Mouse (Mus musculus): ENCODE measurements at regions not wholly inside any gene's neighbourhood (a gene's known extent, or its start where the extent isn't known, plus 50 kb on each side); places are given as distances from the start of the nearest gene placed in this dataset.
A peak's percentile ranks its signal among the peaks of the same experiment; 100 is the strongest.
"Not testable (repeated sequence)": the region's sequence is repeated elsewhere in the genome, so short reads cannot be mapped to it uniquely, and the experiment has no call there.

DNA sequence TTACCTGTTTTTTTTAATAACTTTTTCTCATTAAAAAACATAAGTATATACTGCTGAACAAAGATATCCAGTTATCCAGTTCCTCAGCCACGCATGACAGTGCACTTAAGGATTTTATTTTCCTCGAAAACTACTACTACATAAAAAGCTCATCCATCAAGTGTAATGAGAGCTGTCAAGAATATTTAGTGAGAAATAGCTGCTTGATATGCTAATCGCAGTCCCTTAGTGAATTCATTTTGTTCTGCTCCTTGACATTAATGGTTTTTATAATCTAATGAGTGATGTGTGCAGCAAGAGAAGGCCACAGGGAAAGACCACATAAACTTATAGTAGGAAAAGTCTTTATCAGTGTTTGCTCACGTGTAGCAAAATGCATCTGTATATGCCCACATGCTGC lies 754.0 kb upstream of the Slc39a10 start:
- Histone ChIP-seq H3K9ac (no peak overlapping the region), H3K4me2 (replicated peaks) (no peak overlapping the region), H3K27me3 (replicated peaks) (no peaks in the 10 kb centered on the region), H3K4me1 (no peaks in the 10 kb centered on the region), H3K9me3 (no peaks in the 10 kb centered on the region), H3K36me3 (no peaks in the 10 kb centered on the region), H3K27ac (no peak overlapping the region), H3K4me3 (no peak overlapping the region)
- 53% methylated on average over 4 of the region's 4 CpGs for WGBS
- peak; percentile 83 for ATAC-seq (ENCODE audit: low FRiP score, low read depth)

DNA sequence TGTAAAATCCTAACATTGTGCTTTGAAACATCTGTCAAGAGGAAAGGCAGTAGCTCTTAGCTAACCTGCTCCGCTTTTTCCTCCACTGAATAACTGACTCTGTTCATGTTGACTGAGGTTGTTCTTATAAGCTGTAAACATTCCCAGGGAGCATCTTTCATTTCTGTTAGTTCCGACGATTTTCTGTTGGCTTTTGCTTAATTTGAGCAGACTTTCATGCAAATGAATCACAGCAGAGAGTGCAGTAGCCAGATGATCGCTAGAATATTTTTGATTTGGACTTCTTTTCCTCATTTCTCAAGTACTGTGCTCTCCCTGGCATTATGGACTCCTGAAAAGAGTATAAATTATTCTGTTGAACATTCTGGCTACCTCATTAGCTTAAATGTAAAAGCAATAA lies 713.9 kb upstream of the Slc39a10 start:
- ATAC-seq (ENCODE audit: low FRiP score, low read depth), result no peak
- no peaks in the 10 kb centered on the region for H3K27me3 ChIP-seq (replicated peaks)
- no peaks in the 10 kb centered on the region for H3K4me1 ChIP-seq
- no peaks in the 10 kb centered on the region for H3K9me3 ChIP-seq
- no peak overlapping the region for H3K9ac ChIP-seq
- no peak overlapping the region for H3K27ac ChIP-seq
- 88% methylated on average over 4 of the region's 4 CpGs for WGBS
- no peak overlapping the region for H3K4me3 ChIP-seq
- H3K4me2 ChIP-seq (replicated peaks), result no peak overlapping the region
- no peaks in the 10 kb centered on the region for H3K36me3 ChIP-seq

DNA sequence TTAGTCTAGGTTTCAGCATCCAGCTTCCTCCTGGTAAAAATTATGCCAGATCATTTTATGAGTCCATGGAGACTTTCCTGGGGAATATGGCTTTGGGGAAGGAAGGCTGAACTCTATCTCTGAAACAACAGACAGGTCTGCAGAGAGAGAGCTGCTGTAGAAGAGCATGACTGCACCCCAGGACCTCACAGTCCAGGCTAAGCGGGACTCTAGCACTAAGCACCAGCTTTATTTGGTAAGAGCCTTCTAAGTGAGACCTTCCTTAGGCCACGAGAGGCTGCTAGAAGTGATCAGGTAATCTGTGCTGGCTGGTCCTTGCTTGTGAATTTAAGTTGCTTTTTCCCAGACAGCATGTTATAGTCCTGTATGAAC lies 711.3 kb upstream of the Slc39a10 start:
- ATAC-seq (ENCODE audit: low FRiP score, low read depth), result no peak
- WGBS, result 61% methylated on average over 2 of the region's 2 CpGs

DNA sequence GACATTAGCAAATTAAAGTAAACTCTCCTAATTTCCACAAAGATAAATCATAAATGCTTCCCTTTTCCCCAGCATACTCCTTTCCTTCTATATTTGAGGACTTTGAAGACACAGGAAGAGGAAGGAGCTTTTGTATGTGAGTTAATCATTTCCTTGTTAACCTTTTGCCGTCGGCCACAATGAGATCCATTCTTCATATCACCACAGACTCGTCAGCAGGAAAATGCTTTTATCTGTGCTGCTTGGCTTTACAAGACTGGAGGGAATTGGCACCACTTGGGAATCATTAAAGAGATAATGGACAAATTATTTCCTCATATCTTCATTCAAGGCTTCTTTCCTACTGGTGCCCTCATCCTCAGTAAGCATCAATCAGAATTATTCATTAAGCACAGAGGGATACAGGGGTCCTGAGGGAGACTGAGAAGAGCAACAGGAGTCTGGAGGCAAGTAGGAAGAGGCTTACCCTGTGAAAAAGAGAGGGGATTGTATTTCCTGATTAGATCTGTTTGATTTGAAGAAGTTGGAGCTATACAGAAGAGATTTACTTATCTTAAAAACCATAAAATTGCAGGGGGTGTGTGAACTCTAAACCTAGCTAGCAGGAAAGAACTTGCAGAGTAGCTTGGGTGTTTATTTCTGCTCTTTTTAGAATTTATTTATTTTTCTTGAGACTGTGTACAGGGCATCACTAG lies 710.8 kb upstream of the Slc39a10 start:
- Histone ChIP-seq H3K27me3 (replicated peaks) (no peaks in the 10 kb centered on the region), H3K27ac (no peak overlapping the region), H3K4me1 (no peaks in the 10 kb centered on the region), H3K36me3 (no peaks in the 10 kb centered on the region), H3K9me3 (no peaks in the 10 kb centered on the region), H3K4me3 (no peak overlapping the region), H3K9ac (no peak overlapping the region), H3K4me2 (replicated peaks) (no peak overlapping the region)
- no peak for ATAC-seq (ENCODE audit: low FRiP score, low read depth)
- WGBS, result 26% methylated on average over 3 of the region's 3 CpGs

More for the DNA sequence above, 711.3 kb upstream of the Slc39a10 start:
- no peaks in the 10 kb centered on the region for H3K36me3 ChIP-seq
- H3K4me2 ChIP-seq (replicated peaks), result no peak overlapping the region
- no peak overlapping the region for H3K4me3 ChIP-seq
- H3K27me3 ChIP-seq (replicated peaks), result no peaks in the 10 kb centered on the region
- no peaks in the 10 kb centered on the region for H3K4me1 ChIP-seq
- no peaks in the 10 kb centered on the region for H3K9me3 ChIP-seq
- no peak overlapping the region for H3K9ac ChIP-seq
- H3K27ac ChIP-seq, result no peak overlapping the region

DNA sequence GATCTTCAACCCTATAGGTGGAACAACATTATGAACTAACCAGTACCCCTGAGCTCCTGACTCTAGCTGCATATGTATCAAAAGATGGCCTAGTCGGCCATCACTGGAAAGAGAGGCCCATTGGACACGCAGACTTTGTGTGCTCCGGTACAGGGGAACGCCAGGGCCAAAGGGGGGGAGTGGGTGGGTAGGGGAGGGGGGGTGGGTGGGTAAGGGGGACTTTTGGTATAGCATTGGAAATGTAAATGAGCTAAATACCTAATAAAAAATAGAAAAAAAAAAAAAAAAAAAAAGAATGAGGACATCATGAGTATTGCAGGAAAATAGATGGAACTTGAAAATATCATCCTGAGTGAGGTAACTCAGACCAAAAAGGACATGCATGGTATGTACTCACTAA lies 701.0 kb upstream of the Slc39a10 start:
- not testable (repeated sequence) for H3K9ac ChIP-seq; H3K4me2 ChIP-seq (replicated peaks); H3K36me3 ChIP-seq; ATAC-seq (ENCODE audit: low FRiP score, low read depth); H3K27me3 ChIP-seq (replicated peaks); H3K4me3 ChIP-seq; H3K9me3 ChIP-seq; H3K27ac ChIP-seq; H3K4me1 ChIP-seq
- 77% methylated on average over 1 of the region's 4 CpGs for WGBS

DNA sequence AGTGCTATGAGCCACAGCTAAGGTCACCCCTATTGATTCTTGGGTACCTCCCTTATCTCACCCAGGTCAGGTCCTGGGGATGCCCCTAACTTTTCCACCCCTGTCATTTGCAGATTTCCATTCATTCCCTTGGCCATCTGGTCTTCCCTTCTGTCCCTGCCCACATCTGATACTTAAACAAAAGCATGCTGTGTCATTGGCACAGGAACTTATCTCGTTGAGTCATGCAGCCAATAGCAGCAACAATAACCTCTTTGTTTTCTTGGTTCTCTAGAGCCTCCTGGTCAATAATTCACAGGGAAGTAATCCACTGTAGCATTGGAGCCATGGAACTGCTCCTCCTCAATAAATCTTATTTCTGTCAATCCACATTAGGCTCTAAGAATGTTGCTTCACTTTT lies 653.0 kb upstream of the Slc39a10 start:
- H3K4me2 ChIP-seq (replicated peaks), result no peak overlapping the region
- no peak overlapping the region for H3K27ac ChIP-seq
- ATAC-seq (ENCODE audit: low FRiP score, low read depth), result no peak
- H3K27me3 ChIP-seq (replicated peaks), result no peaks in the 10 kb centered on the region
- H3K36me3 ChIP-seq, result no peaks in the 10 kb centered on the region
- no peak overlapping the region for H3K4me3 ChIP-seq
- no peaks in the 10 kb centered on the region for H3K9me3 ChIP-seq
- no peaks in the 10 kb centered on the region for H3K4me1 ChIP-seq
- H3K9ac ChIP-seq, result no peak overlapping the region
- 26% methylated on average over 1 of the region's 1 CpGs for WGBS

DNA sequence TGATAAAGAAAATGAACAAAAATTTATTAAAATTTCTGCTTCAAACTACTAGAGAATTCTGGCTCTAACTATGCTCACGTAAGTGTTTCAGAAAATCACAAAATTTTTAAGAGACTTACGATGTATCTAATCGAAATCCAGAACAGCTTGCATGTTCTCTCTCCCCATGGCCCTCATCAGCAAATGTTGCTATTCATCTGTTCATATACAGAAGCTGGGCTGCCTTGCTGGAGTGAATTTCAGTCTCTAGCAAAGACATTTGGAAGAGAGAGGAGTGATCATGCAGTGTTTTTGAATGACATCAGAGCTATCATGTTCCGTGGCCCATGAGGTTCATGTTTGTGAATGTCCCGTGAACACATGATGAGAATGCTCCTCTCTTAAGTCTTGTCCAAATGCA lies 618.8 kb upstream of the Slc39a10 start:
- Histone ChIP-seq H3K9ac (no peak overlapping the region), H3K4me1 (no peaks in the 10 kb centered on the region), H3K27ac (no peak overlapping the region), H3K4me2 (replicated peaks) (no peak overlapping the region), H3K4me3 (no peak overlapping the region), H3K9me3 (no peaks in the 10 kb centered on the region), H3K36me3 (no peaks in the 10 kb centered on the region), H3K27me3 (replicated peaks) (no peaks in the 10 kb centered on the region)
- WGBS, result 92% methylated on average over 5 of the region's 5 CpGs
- no peak for ATAC-seq (ENCODE audit: low FRiP score, low read depth)

DNA sequence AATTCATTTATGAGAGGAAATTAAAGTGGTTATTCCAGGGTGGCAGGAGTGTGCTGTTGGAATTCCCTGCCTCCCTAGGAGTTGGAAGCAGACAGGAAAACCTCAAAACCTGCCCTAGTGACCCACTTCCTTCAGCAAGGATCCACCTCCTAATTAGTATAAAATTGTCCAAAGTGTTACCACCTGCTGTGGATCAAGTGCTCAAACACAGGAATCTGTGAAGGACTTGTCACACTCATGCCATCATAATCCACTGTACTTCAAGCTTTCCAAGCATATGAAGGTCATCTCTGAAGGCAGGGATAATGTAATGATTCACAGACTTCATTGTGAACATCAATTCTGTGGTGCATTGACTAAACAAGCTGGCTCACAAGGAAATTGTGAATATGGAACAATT lies 615.1 kb upstream of the Slc39a10 start:
- H3K9ac ChIP-seq, result no peak overlapping the region
- no peaks in the 10 kb centered on the region for H3K36me3 ChIP-seq
- no peak overlapping the region for H3K4me2 ChIP-seq (replicated peaks)
- no peaks in the 10 kb centered on the region for H3K27me3 ChIP-seq (replicated peaks)
- H3K9me3 ChIP-seq, result no peaks in the 10 kb centered on the region
- ATAC-seq (ENCODE audit: low FRiP score, low read depth), result no peak
- no peaks in the 10 kb centered on the region for H3K4me1 ChIP-seq
- no peak overlapping the region for H3K27ac ChIP-seq
- H3K4me3 ChIP-seq, result no peak overlapping the region

DNA sequence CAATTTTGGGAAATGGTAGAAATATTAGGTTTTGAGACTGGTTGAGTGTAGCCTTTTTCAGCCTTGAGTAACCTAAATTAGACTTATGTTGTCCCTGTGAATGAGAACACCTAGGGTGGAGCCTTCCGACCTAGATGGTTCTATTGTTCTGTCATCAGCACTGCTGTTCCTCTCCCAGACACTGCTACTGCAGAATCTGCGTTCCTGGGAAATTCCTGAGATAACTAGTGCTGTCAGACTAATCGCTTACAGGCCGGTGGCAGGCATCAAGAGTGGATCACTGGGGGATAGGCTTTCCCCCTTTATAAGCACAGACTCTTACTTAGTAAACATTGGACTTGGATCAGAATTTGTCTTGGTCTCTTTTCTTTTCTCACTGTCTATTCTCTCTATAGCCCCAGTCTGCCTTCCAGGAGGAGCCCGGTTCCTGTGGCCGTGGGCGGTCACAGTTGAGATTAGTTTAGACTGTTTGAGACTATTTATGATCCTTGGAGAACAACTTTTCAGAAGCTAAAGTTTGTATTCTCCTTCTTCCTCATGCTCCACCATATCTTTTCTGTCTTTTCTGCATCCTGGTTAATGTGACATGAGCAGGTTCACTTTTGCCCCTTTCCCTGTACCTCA lies 596.0 kb upstream of the Slc39a10 start:
- H3K4me2 ChIP-seq (replicated peaks), result no peak overlapping the region
- H3K27ac ChIP-seq, result no peak overlapping the region
- no peaks in the 10 kb centered on the region for H3K27me3 ChIP-seq (replicated peaks)
- no peaks in the 10 kb centered on the region for H3K4me1 ChIP-seq
- no peak for ATAC-seq (ENCODE audit: low FRiP score, low read depth)
- H3K9me3 ChIP-seq, result no peaks in the 10 kb centered on the region
- H3K9ac ChIP-seq, result no peak overlapping the region
- H3K36me3 ChIP-seq, result no peaks in the 10 kb centered on the region
- H3K4me3 ChIP-seq, result no peak overlapping the region
- 78% methylated on average over 7 of the region's 7 CpGs for WGBS

DNA sequence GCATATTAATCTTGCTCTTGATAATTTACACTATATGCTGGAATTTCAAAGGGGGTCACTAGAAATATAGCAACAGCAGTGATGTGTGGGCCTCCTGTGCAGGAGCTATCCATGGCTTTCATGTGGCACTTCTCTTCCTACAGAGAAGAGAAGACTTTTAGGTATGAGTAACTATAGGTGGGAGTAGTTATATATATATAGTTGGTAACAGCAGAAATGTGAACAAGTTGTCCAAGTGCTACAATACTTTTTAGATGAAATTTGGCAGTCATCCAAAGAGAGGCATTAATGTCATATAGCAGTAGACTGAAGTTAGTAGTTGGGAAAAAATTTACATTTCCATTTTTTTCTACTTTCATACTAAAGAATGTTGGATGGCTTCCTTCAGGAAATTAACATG lies 593.4 kb upstream of the Slc39a10 start:
- Histone ChIP-seq H3K4me2 (replicated peaks) (no peak overlapping the region), H3K27me3 (replicated peaks) (no peaks in the 10 kb centered on the region), H3K36me3 (no peaks in the 10 kb centered on the region), H3K4me3 (no peak overlapping the region), H3K9me3 (no peaks in the 10 kb centered on the region), H3K4me1 (no peaks in the 10 kb centered on the region), H3K9ac (no peak overlapping the region), H3K27ac (no peak overlapping the region)
- no peak for ATAC-seq (ENCODE audit: low FRiP score, low read depth)

DNA sequence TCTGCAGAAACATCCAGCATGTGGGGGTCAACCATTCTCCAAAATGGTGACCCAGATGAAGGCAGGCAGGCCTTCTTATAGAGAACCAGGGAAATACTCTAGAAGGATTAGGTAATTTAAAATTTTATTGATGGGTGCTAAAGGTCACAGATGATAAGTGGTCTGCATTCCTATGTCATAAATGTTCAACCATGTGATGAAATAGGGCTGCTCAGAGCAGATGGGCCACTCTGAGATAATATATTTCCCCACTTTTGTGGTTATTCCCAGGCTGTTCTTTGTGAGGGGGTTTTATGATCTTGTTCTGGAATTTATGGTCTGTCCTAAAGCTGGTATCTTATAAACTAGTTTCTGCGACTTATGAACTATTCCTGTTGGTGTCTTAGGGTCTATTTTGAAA lies 586.4 kb upstream of the Slc39a10 start:
- Histone ChIP-seq H3K4me2 (replicated peaks) (no peak overlapping the region), H3K9me3 (no peaks in the 10 kb centered on the region), H3K4me3 (no peak overlapping the region), H3K36me3 (no peaks in the 10 kb centered on the region), H3K27ac (no peak overlapping the region), H3K9ac (no peak overlapping the region), H3K4me1 (no peaks in the 10 kb centered on the region), H3K27me3 (replicated peaks) (no peaks in the 10 kb centered on the region)
- ATAC-seq (ENCODE audit: low FRiP score, low read depth), result no peak
- WGBS, result 76% methylated on average over 1 of the region's 1 CpGs

DNA sequence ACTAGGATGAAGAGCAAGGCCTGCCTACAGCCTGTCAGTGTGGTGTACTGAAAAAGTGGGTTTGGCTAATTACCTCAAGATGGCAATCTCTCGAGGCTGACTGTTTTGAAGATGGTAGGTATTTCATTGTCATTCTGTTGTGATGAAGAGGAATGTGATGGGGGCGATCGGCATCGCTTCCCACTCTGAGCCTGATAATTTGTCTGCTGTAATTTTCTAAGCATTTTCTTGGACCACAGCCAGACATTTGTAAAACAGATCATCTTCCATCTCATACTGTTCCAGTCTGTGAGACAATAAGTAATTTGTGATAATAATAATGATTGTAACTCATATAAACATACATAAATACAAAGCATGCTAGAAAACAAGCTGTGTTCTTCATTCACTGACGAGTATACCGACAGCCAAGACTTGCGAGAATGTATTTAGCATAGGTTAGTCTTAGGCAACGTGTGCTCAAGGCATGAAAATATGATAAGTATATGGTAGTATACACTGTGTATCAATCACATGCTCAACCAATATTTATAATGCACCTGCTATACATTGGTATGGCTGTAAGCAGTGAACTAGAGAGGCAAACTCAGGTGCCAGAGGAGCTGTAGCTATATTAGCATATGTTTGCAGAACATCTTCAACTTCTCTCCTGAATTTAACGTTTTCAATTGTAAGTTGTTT lies 574.1 kb upstream of the Slc39a10 start:
- no peaks in the 10 kb centered on the region for H3K36me3 ChIP-seq
- H3K9ac ChIP-seq, result no peak overlapping the region
- WGBS, result 85% methylated on average over 9 of the region's 9 CpGs
- ATAC-seq (ENCODE audit: low FRiP score, low read depth), result no peak
- no peak overlapping the region for H3K4me2 ChIP-seq (replicated peaks)
- no peak overlapping the region for H3K27ac ChIP-seq
- no peaks in the 10 kb centered on the region for H3K4me1 ChIP-seq
- H3K9me3 ChIP-seq, result no peaks in the 10 kb centered on the region
- no peaks in the 10 kb centered on the region for H3K27me3 ChIP-seq (replicated peaks)
- H3K4me3 ChIP-seq, result no peak overlapping the region
